Comparison of ENCODE assay signal across 9 mouse cellular contexts in genomic region chr7:64011563-64012267, GRCm38 (mm10).
DNase-seq lines count a peak whose midpoint lies in the region; ATAC-seq and TF ChIP-seq lines count a peak whose summit lies in the region.
"Had no signal": no experiment of that assay in that cellular context is flagged by ENCODE, and none has a peak within 500 bp of the region (broad histone marks: within the 10 kb centered on the region; RNA-seq: fewer than 3 reads in every experiment).

No protein-coding gene starts in this region.

- H3K4me2 ChIP-seq in heart, embryonic 12.5 days = no peak overlapping the region
- H3K4me2 ChIP-seq in lung, embryonic 16.5 days (ENCODE audit: low read depth, low read length) = no peak overlapping the region

- H3K9me3 ChIP-seq in E14TG2a.4 (ENCODE audit: low read length) = no peaks in the 10 kb centered on the region
- no peaks in the 10 kb centered on the region for H3K9me3 ChIP-seq in heart, embryonic 12.5 days (replicated peaks)
- no peaks in the 10 kb centered on the region for H3K9me3 ChIP-seq in lung, embryonic 16.5 days (ENCODE audit: control insufficient read depth, low read length)

- no peak for TF ChIP-seq CTCF in E14TG2a.4 (conservative IDR thresholded peaks at IDR 0.05; ENCODE audit: low read length)

- H3K4me3 ChIP-seq in E14TG2a.4 (replicated peaks; ENCODE audit: low read length) = 0 out of 2 replicates have a peak overlapping the region, but pooled peaks have one; percentile 35
- no peak overlapping the region for H3K4me3 ChIP-seq in heart, embryonic 12.5 days
- no peak overlapping the region for H3K4me3 ChIP-seq in lung, embryonic 16.5 days (ENCODE audit: low read length)
- H3K4me3 ChIP-seq: erythroblast, embryonic 14.5 days had no signal

- peak; percentile 24 for DNase-seq in 3T3-L1 (ENCODE audit: low read depth, low spot score)
- DNase-seq in thymus, postnatal 0 days (ENCODE audit: low spot score) = peak; percentile 72
- no peak for DNase-seq in c-Kit-positive CD71-positive TER-119-positive erythroid progenitor cells, embryonic 14.5 days (ENCODE audit: low spot score)
- DNase-seq in left cerebral cortex, postnatal 4 days = no peak
- DNase-seq in layer of hippocampus, adult 18-20 months (ENCODE audit: low spot score in 2 of 2) = no peak

- WGBS in heart, embryonic 12.5 days = 37% methylated on average over 13 of the region's 13 CpGs
- whole genome bisulfite sequencing in lung, embryonic 16.5 days = 33% methylated on average over 13 of the region's 13 CpGs

- H3K36me3 ChIP-seq in E14TG2a.4 (ENCODE audit: insufficient read depth, low read length) = no peaks in the 10 kb centered on the region
- no peaks in the 10 kb centered on the region for H3K36me3 ChIP-seq in heart, embryonic 12.5 days
- no peaks in the 10 kb centered on the region for H3K36me3 ChIP-seq in lung, embryonic 16.5 days (ENCODE audit: control insufficient read depth, insufficient read depth, low read length)

- H3K4me1 ChIP-seq in E14TG2a.4 (replicated peaks; ENCODE audit: low read depth, low read length) = peaks cover 13% of the 10 kb centered on the region
- H3K4me1 ChIP-seq in heart, embryonic 12.5 days (replicated peaks) = peaks cover 43% of the 10 kb centered on the region
- no peaks in the 10 kb centered on the region for H3K4me1 ChIP-seq in lung, embryonic 16.5 days (replicated peaks; ENCODE audit: control insufficient read depth, insufficient read depth, low read length)

- no peak overlapping the region for H3K9ac ChIP-seq in heart, embryonic 12.5 days
- H3K9ac ChIP-seq in lung, embryonic 16.5 days (ENCODE audit: low read length) = no peak overlapping the region

- H3K27ac ChIP-seq in heart, embryonic 12.5 days (ENCODE audit: poor library complexity, severe bottlenecking) = peak overlapping the region; percentile 37
- no peak overlapping the region for H3K27ac ChIP-seq in lung, embryonic 16.5 days (ENCODE audit: low read length)

- peak; percentile 63 for ATAC-seq in heart, embryonic 12.5 days (ENCODE audit: insufficient number of reproducible peaks, low FRiP score)
- ATAC-seq in lung, embryonic 16.5 days (ENCODE audit: low read depth) = peak; percentile 72

- intact Hi-C loops in left cerebral cortex, postnatal 4 days (cut with DNase I) = no loop called here

- no peaks in the 10 kb centered on the region for H3K27me3 ChIP-seq in E14TG2a.4 (ENCODE audit: insufficient read depth, low read length)
- no peaks in the 10 kb centered on the region for H3K27me3 ChIP-seq in heart, embryonic 12.5 days (replicated peaks)
- no peaks in the 10 kb centered on the region for H3K27me3 ChIP-seq in lung, embryonic 16.5 days (ENCODE audit: control insufficient read depth, insufficient read depth, low read depth, low read length)

Comparison
In these comparisons a context has a peak if more than half of its experiments do, and no peak if none do; other contexts are left out.
1. DNase-seq: peak in 3T3-L1 (single experiment) and thymus, postnatal 0 days (single experiment); none in c-Kit-positive CD71-positive TER-119-positive erythroid progenitor cells, embryonic 14.5 days (single experiment), left cerebral cortex, postnatal 4 days (single experiment) and layer of hippocampus, adult 18-20 months (0 of 2).